Mouse (Mus musculus) myocyte (in vitro differentiated cells): ENCODE measurements around the gene Ubash3b.
A peak's percentile ranks its signal among the peaks of the same experiment; 100 is the strongest.

Experiments
- CEBPB ChIP-seq: IDR thresholded peaks from 2 replicates; pipeline ENCODE4 v1.6.1; 2011; ENCODE audit warnings: mild to moderate bottlenecking, moderate library complexity; ENCODE audit not compliant: poor library complexity, insufficient read depth, severe bottlenecking
- E2F4 ChIP-seq: IDR thresholded peaks from one replicate; pipeline ENCODE4 v1.6.1; 2011; ENCODE audit warnings: mild to moderate bottlenecking, control low read depth, moderate library complexity; ENCODE audit not compliant: insufficient read depth
- MAX ChIP-seq: IDR thresholded peaks from one replicate; pipeline ENCODE4 v1.6.1; 2011; ENCODE audit warnings: low read depth, mild to moderate bottlenecking, control low read depth
- MYOD1 ChIP-seq, 3 experiments: IDR thresholded peaks; one replicate each; pipeline ENCODE4 v1.6.1; 2011; ENCODE audit warnings: control low read depth in 2 of 3, low read depth in 2 of 3, mild to moderate bottlenecking in 2 of 3, moderate library complexity in 1 of 3; ENCODE audit not compliant: insufficient read length in 2 of 3, control insufficient read depth in 1 of 3
- MYOG ChIP-seq, 3 experiments: IDR thresholded peaks; one replicate each; pipeline ENCODE4 v1.6.1; 2011; ENCODE audit warnings: control low read depth in 2 of 3, low read depth in 2 of 3, mild to moderate bottlenecking in 2 of 3; ENCODE audit not compliant: insufficient read length in 2 of 3, control insufficient read depth in 1 of 3, insufficient read depth in 1 of 3
- POLR2A ChIP-seq: IDR thresholded peaks from one replicate; pipeline ENCODE4 v1.6.1; 2011; ENCODE audit warnings: low read depth, mild to moderate bottlenecking, control low read depth, moderate library complexity; ENCODE audit not compliant: insufficient read length
- POLR2AphosphoS2 ChIP-seq: IDR thresholded peaks from one replicate; pipeline ENCODE4 v1.6.1; 2011; ENCODE audit warnings: low read depth, control low read depth; ENCODE audit not compliant: insufficient read length
- TCF3 ChIP-seq: IDR thresholded peaks from one replicate; pipeline ENCODE4 v1.6.1; 2011; ENCODE audit warnings: low read depth, control low read depth; ENCODE audit not compliant: insufficient read length
- USF1 ChIP-seq: IDR thresholded peaks from one replicate; pipeline ENCODE4 v1.6.1; 2011; ENCODE audit warnings: low read depth, mild to moderate bottlenecking, control low read depth, moderate library complexity

DNA sequence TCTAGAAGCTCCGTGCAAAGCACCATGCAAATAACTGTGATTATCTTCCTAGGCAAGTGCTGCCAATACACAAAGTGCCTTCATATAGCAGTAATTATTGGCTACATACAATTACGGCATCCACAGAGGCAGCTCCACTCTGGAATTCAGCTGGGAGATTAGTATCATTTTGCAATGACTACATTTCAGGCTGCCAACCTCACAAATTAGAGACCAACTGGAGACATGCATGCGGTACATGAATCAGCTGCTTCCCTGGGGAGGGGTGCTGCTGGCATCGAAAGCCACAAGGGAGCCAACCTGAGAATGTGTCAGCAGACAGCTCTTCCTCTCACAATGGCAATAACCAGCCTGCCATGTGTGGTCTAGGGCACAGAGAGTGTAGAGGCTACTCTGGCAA, 83.3 kb downstream of the Ubash3b start:
- TF ChIP-seq POLR2A (no peak), USF1 (no peak), E2F4 (no peak), CEBPB (no peak), MAX (peak; percentile 18), POLR2AphosphoS2 (no peak), MYOD1 (IDR thresholded peaks at IDR 0.05; ENCODE audit: control insufficient read depth in 1 of 3, insufficient read length in 2 of 3, low read depth in 2 of 3) (peak in 2 of 3 experiments; percentile 56 to 73), TCF3 (peak; percentile 38), MYOG (IDR thresholded peaks at IDR 0.05; ENCODE audit: control insufficient read depth in 1 of 3, insufficient read depth in 1 of 3, insufficient read length in 2 of 3, low read depth in 2 of 3) (peak; percentile 43 to 84 (median 51))
